Mouse (Mus musculus) heart, postnatal 0 days (tissue): Measurements from ENCODE around the gene Wdr59. TPM values are rescaled to one million over a fixed set of nuclear protein-coding genes. Genes with fewer than 3 reads are reported as not detected.

Experiments
- ATAC-seq: fragments of 200-750 bp; cut with Nextera tagmentation; 2 replicates; pipeline ENCODE4 v1.8.0; 2017; ENCODE audit warnings: low read depth, moderate number of reproducible peaks, moderate library complexity; ENCODE audit not compliant: insufficient read depth
- DNase-seq: peaks from one replicate; pipeline ENCODE4 v3.0.0-alpha.2; 2016; ENCODE audit warnings: low spot score
- H3K27ac ChIP-seq: fragments of 300-500 bp; sonication (generic); 2 replicates; pipeline ENCODE4 v1.5.1; 2014; ENCODE audit warnings: low read depth, mild to moderate bottlenecking
- H3K27me3 ChIP-seq: fragments of 300-500 bp; sonication (generic); 2 replicates; pipeline ENCODE4 v1.6.1; 2014; ENCODE audit warnings: low read length, mixed read lengths; ENCODE audit not compliant: control insufficient read depth, insufficient read depth
- H3K36me3 ChIP-seq: fragments of 300-500 bp; sonication (generic); replicated peaks from 2 replicates; pipeline ENCODE4 v1.6.1; 2014; ENCODE audit warnings: low read length, mixed read lengths; ENCODE audit not compliant: control insufficient read depth, insufficient read depth
- H3K4me1 ChIP-seq: fragments of 300-500 bp; sonication (generic); 2 replicates; pipeline ENCODE4 v1.6.1; 2014; ENCODE audit warnings: antibody characterized with exemption; ENCODE audit not compliant: control insufficient read depth, insufficient read depth
- H3K4me2 ChIP-seq: fragments of 300-500 bp; sonication (generic); 2 replicates; pipeline ENCODE4 v1.6.1; 2014; ENCODE audit warnings: low read depth, mild to moderate bottlenecking, low read length, moderate library complexity
- H3K4me3 ChIP-seq: fragments of 300-500 bp; sonication (generic); 2 replicates; pipeline ENCODE4 v1.5.1; 2014; ENCODE audit warnings: low read depth, low read length
- H3K9ac ChIP-seq: fragments of 300-500 bp; sonication (generic); replicated peaks from 2 replicates; pipeline ENCODE4 v1.6.1; 2014; ENCODE audit warnings: low read depth, low read length, mixed read lengths
- H3K9me3 ChIP-seq: fragments of 300-500 bp; sonication (generic); replicated peaks from 2 replicates; pipeline ENCODE4 v1.6.1; 2016; ENCODE audit warnings: low read length; ENCODE audit not compliant: control insufficient read depth
- CTCF ChIP-seq: IDR thresholded peaks from 2 replicates; pipeline ENCODE4 v1.5.1; 2016; ENCODE audit warnings: antibody characterized with exemption, control low read depth, low read depth
- EP300 ChIP-seq: IDR thresholded peaks from 2 replicates; pipeline ENCODE4 v1.6.1; 2016; ENCODE audit warnings: antibody characterized with exemption, low read depth
- WGBS: fragments of 180-500 bp; shearing (Covaris S2); extraction: QIAGEN DNeasy Blood & Tissue Kit; methylation state at CpG from one replicate; pipeline ENCODE4 v1.1.7; 2014; 5-methylcytosine and 5-hydroxymethylcytosine counted together
- polyA plus RNA-seq: library from polyadenylated mRNA; unstranded; fragments of >200 nt; fragmentation: Nextera tagmentation; extraction: Ambion mirVana; gene quantifications from 2 replicates; pipeline ENCODE4 v1.2.1, GENCODE M21; 2015
- total RNA-seq: library from RNA; depleted of rRNA; stranded (reverse); fragments of >200 nt; gene quantifications from 2 replicates; pipeline ENCODE4 v1.2.3, GENCODE M21; 2014; ENCODE audit warnings: low replicate concordance

Wdr59 gene
- total and polyA plus RNA-seq, 2 experiments from 2014 or later, result 2.3 to 6.5 TPM

DNA sequence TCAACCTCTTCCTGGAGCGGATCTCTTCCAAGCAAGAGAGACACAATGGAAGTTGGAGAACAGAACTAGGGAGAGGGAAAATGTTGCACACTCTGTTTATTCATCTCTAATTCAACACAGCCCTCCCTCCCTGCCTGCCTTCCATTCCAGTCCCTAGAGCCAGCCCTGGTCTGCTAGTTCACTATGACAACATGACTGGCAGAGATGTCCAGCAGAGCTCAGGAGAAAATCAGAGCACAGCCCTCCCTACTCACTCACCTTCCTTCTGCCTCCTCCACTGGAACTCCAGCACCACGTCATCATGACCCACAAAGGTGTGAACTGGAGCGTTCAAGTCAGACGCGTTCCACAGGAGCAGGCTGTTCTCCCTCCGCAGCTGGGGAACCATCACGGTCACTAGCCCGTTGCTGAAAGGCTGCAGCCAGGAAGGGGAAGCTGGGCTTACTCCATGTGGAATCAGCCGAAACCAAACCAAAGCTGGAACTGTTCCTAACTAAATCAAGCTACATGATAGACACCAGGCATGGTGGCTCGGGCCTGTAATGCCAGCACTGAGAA is 31.8 kb downstream of the Wdr59 start:
- Histone ChIP-seq H3K36me3 (peaks cover 13% of the 10 kb centered on the region), H3K4me1 (no peaks in the 10 kb centered on the region), H3K4me2 (no peak overlapping the region), H3K9me3 (no peaks in the 10 kb centered on the region), H3K4me3 (no peak overlapping the region), H3K27me3 (no peaks in the 10 kb centered on the region), H3K9ac (no peak overlapping the region), H3K27ac (no peak overlapping the region)
- DNase-seq, result no peak
- 76% methylated on average over 10 of the region's 10 CpGs for WGBS
- no peak for ATAC-seq
- TF ChIP-seq EP300 (no peak), CTCF (no peak)

DNA sequence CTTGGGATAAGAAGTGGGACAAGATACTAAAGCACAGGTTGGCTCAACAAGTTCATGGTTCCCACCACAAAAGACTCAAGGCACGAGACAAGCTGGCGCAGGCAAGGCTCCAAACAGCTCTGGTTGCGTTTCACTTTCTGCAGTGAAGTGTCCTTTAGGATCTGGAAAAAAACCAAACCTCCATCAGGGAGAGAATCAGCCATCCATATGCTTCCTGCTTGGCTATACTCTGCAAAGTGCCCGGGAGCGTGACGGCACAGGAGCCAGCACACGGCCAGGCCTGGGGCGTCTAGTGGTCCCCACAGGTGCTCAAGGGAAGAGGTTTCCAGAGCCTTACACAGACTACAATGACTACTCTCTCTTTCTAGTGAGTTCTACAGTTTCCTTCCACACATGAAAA is 41.2 kb downstream of the Wdr59 start:
- Histone ChIP-seq H3K9ac (no peak overlapping the region), H3K36me3 (peaks cover 75% of the 10 kb centered on the region), H3K9me3 (no peaks in the 10 kb centered on the region), H3K4me3 (no peak overlapping the region), H3K27ac (no peak overlapping the region), H3K27me3 (no peaks in the 10 kb centered on the region), H3K4me2 (no peak overlapping the region), H3K4me1 (no peaks in the 10 kb centered on the region)
- TF ChIP-seq CTCF, result no peak
- no peak for TF ChIP-seq EP300
- WGBS, result 94% methylated on average over 8 of the region's 8 CpGs
- DNase-seq, result no peak
- no peak for ATAC-seq

DNA sequence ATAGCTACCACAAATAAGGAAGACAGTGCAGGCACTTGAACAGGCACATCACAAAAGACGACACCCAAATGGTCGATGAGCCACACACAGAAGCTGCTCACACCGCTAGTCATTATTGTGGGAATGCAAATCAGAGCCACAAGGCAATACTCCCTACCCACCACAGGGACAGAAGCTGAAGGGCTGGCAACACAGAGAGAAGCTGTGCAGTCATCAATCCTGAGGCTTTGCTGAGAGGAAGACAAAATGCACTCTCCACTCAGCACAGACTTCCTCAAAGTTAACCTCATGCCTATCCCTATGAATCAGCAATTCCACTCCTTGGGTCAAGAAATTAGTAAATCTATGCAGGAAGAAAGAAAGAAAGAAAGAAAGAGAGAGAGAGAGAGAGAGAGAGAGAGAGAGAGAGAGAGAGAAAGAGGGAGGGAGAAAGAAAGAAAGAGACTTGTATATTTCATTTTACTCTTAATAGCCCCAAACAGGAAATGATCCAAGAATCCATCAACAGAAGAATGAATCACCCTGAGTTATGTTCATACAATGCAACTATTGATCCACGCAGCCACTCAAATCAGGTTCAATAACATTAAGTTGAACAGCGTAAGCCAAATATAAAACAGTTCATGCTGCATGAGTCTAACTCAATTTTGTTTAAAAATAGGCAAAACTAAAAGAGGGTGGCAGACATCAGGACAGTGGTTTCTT is 44.0 kb downstream of the Wdr59 start:
- 89% methylated on average over 5 of the region's 5 CpGs for WGBS
- Histone ChIP-seq H3K9ac (no peak overlapping the region), H3K27ac (no peak overlapping the region), H3K4me1 (no peaks in the 10 kb centered on the region), H3K9me3 (no peaks in the 10 kb centered on the region), H3K27me3 (no peaks in the 10 kb centered on the region), H3K4me3 (no peak overlapping the region), H3K36me3 (peaks cover 64% of the 10 kb centered on the region), H3K4me2 (no peak overlapping the region)
- TF ChIP-seq CTCF, result no peak
- no peak for TF ChIP-seq EP300
- ATAC-seq (no peak), DNase-seq (no peak)

DNA sequence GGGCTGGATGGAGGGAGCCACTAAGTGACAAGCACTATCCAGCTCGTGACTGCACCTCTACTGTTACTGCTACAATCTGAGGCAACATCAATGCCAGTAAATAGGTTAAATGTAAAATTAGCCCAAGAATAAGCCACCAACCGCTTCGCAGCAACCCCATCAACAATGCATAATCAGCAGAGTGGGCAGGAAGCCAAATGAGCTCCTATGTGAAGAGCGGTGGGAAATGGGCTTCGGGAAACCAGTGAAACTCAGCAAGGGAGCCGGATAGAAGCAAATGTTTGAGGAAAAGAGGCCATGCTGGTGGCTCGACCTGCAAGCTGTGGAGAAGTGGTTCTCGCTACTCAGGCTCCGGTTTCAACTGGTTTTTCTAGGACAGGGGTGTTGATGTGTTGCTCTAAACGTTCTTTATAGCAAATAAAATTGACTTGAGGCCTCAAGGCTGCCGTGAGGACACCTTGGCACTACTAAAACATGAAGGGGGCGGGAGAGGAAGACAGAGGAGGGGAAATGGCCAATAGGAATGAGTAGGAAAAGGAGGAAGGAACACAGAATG is 50.3 kb downstream of the Wdr59 start:
- Histone ChIP-seq H3K4me3 (no peak overlapping the region), H3K9me3 (no peaks in the 10 kb centered on the region), H3K36me3 (peaks cover 35% of the 10 kb centered on the region), H3K27me3 (no peaks in the 10 kb centered on the region), H3K4me2 (no peak overlapping the region), H3K4me1 (no peaks in the 10 kb centered on the region; the same call in 1 of the 2 replicates), H3K27ac (no peak overlapping the region), H3K9ac (no peak overlapping the region)
- 64% methylated on average over 12 of the region's 12 CpGs for WGBS
- DNase-seq (no peak), ATAC-seq (no peak)
- no peak for TF ChIP-seq CTCF
- TF ChIP-seq EP300, result no peak

DNA sequence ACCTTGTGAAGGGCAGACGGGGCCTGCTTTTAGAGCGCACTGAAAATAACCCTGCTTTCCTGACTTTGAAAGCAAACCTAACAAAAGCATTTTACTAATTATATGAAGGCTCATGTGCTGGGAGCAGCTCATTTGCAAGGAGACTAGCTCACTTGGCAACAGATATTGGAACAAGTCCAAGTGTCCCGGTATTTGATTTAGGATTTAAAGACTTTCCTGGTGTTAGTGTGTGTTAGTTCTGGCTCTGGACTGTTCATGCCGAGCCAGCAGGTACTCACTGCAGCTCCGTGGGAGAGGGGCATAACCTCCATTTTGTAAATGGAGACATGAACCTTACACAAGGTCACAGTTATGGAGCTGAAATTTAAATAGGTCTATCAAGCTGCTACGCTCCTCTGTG is 52.9 kb downstream of the Wdr59 start:
- H3K4me1 ChIP-seq, result peaks cover 5% of the 10 kb centered on the region; the same call in 1 of the 2 replicates
- ATAC-seq, result peak; percentile 17
- TF ChIP-seq EP300 (no peak), CTCF (no peak)
- no peak overlapping the region for H3K4me2 ChIP-seq
- H3K9ac ChIP-seq, result no peak overlapping the region
- WGBS, result 39% methylated on average over 6 of the region's 6 CpGs
- no peaks in the 10 kb centered on the region for H3K27me3 ChIP-seq
- H3K4me3 ChIP-seq, result no peak overlapping the region
- no peak for DNase-seq
- no peak overlapping the region for H3K27ac ChIP-seq
- H3K9me3 ChIP-seq, result no peaks in the 10 kb centered on the region
- H3K36me3 ChIP-seq, result peaks cover 23% of the 10 kb centered on the region
